Comparison of ENCODE assay signal across 11 mouse cellular contexts in the genomic region with DNA sequence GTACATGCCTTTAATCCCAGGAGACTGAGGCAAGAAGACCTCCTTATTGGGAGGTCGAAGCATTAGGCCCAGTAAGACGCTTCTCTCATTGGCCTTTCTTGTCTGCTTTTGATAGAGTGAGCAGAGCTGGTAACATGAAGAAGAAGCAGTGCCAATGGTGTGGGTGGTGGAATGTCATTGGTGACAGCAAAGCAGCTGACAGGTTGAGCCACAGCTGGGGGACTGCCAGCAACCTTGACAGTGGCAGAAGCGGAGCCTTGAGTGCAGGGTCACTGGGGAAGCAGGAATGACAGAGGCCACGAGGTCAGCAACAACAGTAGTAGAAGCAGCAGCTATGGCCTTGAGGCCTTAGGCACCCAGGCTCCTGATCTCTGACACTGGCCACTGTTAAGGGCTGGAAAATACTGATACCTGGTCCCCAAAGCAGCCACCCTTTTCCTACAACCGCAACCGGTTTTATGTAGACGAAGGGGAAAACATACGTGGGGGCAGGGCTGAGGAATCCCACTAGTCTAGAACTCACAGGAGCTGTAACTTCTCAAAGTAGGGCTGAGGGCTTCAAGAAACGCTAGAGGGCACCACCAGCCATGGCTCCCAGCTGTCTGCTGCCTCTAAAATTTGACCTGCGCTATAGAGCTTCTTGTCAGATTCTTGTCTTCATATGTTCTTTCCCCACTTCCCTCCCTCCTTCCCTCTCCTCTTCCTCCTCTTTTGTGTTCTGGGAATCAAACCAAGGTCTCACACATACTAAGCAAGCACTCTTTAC. TPM values are rescaled to one million over a fixed set of nuclear protein-coding genes. Genes with fewer than 3 reads are reported as not detected.
A peak's percentile ranks its signal among the peaks of the same experiment; 100 is the strongest.
DNase-seq lines count a peak whose midpoint lies in the region; ATAC-seq lines count a peak whose summit lies in the region.
"Had no signal": no experiment of that assay in that cellular context is flagged by ENCODE, and none has a peak within 500 bp of the region (broad histone marks: within the 10 kb centered on the region; RNA-seq: fewer than 3 reads in every experiment).

No protein-coding gene starts in this region.

- DNase-seq in heart, adult 18-20 months: peak; percentile 27 to 67
- DNase-seq in 416B (ENCODE audit: low read depth): peak; percentile 65
- DNase-seq in embryo, embryonic 10.5 days (ENCODE audit: low spot score): peak; percentile 69
- peak; percentile 17 to 62 for DNase-seq in kidney, adult 8-10 months
- DNase-seq in lung, postnatal 36 days: peak; percentile 71
- peak; percentile 74 for DNase-seq in thymus, postnatal 25 days

- H3K27me3 ChIP-seq in heart, embryonic 11.5 days (ENCODE audit: control insufficient read depth, insufficient read depth, low read length): peaks cover 5% of the 10 kb centered on the region
- H3K27me3 ChIP-seq: stomach, embryonic 15.5 days had no signal

- peaks cover 3% of the 10 kb centered on the region; the same call in 1 of the 2 replicates for H3K4me1 ChIP-seq in heart, embryonic 11.5 days (ENCODE audit: control insufficient read depth, insufficient read depth, low read length)
- H3K4me1 ChIP-seq: limb, embryonic 13.5 days had no signal

- no peak overlapping the region for H3K9ac ChIP-seq in heart, embryonic 11.5 days (ENCODE audit: low read depth, low read length)
- H3K9ac ChIP-seq: limb, embryonic 13.5 days; stomach, embryonic 15.5 days had no signal

- H3K36me3 ChIP-seq in heart, embryonic 11.5 days (ENCODE audit: control insufficient read depth, insufficient read depth, low read length): no peaks in the 10 kb centered on the region
- H3K36me3 ChIP-seq: limb, embryonic 13.5 days; stomach, embryonic 15.5 days had no signal

- H3K27ac ChIP-seq in heart, embryonic 11.5 days (ENCODE audit: low read depth, low read length): no peak overlapping the region
- H3K27ac ChIP-seq: limb, embryonic 13.5 days; stomach, embryonic 15.5 days had no signal

- no peak overlapping the region for H3K4me2 ChIP-seq in heart, embryonic 11.5 days
- H3K4me2 ChIP-seq: limb, embryonic 13.5 days; stomach, embryonic 15.5 days had no signal

- no peaks in the 10 kb centered on the region for H3K9me3 ChIP-seq in heart, embryonic 11.5 days (replicated peaks; ENCODE audit: control insufficient read depth, low read length)
- H3K9me3 ChIP-seq: limb, embryonic 13.5 days; stomach, embryonic 15.5 days had no signal

- no peak for ATAC-seq in heart, embryonic 11.5 days (replicated peaks; ENCODE audit: insufficient number of reproducible peaks, low FRiP score, low TSS enrichment)
- peak; percentile 38 for ATAC-seq in activated CD4-positive, CD25-positive, alpha-beta regulatory T cell, adult 4 months

- H3K4me3 ChIP-seq in heart, embryonic 11.5 days (ENCODE audit: low read depth, low read length): no peak overlapping the region
- H3K4me3 ChIP-seq: limb, embryonic 13.5 days; stomach, embryonic 15.5 days had no signal

- 29% methylated on average over 10 of the region's 10 CpGs for WGBS in heart, embryonic 11.5 days (ENCODE audit: insufficient replicate concordance)

RNA-seq across cellular contexts. Expression of gene Opn4, which starts 20.9 kb away (rescaled TPM):
- total RNA-seq in heart, adult 18-20 months (2021): 1 to 10 TPM; 1.9 to 2.5 TPM
- polyA plus RNA-seq in heart, embryonic 11.5 days (2014; fragmentation: Nextera tagmentation; extraction: Ambion mirVana): 4.1 and 4.2 TPM in 2 replicates
- polyA plus RNA-seq in activated CD4-positive, CD25-positive, alpha-beta regulatory T cell, adult 4 months (2017; shearing (Covaris generic)): not detected
- total RNA-seq: adrenal gland, postnatal 4 days had no signal
- polyA plus RNA-seq: limb, embryonic 13.5 days; stomach, embryonic 15.5 days had no signal

RNA-seq across cellular contexts. Expression of gene Ldb3, which starts 32.3 kb away (rescaled TPM):
- total RNA-seq in heart, adult 18-20 months (2021): 1,000 to 10,000 TPM; 1,008 to 1,034 TPM
- 221 and 225 TPM in 2 replicates for polyA plus RNA-seq in heart, embryonic 11.5 days (2014; fragmentation: Nextera tagmentation; extraction: Ambion mirVana)
- polyA plus RNA-seq in activated CD4-positive, CD25-positive, alpha-beta regulatory T cell, adult 4 months (2017; shearing (Covaris generic)): not detected

RNA-seq across cellular contexts. Expression of gene Wapl, which starts 52.9 kb away (rescaled TPM):
- 10 to 100 TPM; 35.3 to 37.7 TPM for total RNA-seq in heart, adult 18-20 months (2021)
- polyA plus RNA-seq in heart, embryonic 11.5 days (2014; fragmentation: Nextera tagmentation; extraction: Ambion mirVana): 22.2 and 23.7 TPM in 2 replicates
- 10 to 100 TPM; 45.6 to 50.6 TPM for polyA plus RNA-seq in activated CD4-positive, CD25-positive, alpha-beta regulatory T cell, adult 4 months (2017; shearing (Covaris generic))

Comparison
In these comparisons a context has a peak if more than half of its experiments do, and no peak if none do; other contexts are left out.
1. RNA of gene Ldb3, which starts 32.3 kb away (polyA plus RNA-seq): 221 to 225 TPM in heart, embryonic 11.5 days; not detected in activated CD4-positive, CD25-positive, alpha-beta regulatory T cell, adult 4 months; every median in the first group is over 100 times any median in the second.
2. Peak in every context shown above with its lines, with median percentiles within 50 percentile points of each other: DNase-seq.